Mouse (Mus musculus) limb, embryonic 15.5 days (tissue): ENCODE data around the gene Ydjc. TPM values are rescaled to one million over a fixed set of nuclear protein-coding genes. Genes with fewer than 3 reads are reported as not detected.

Experiments used
- ATAC-seq: fragments of 200-750 bp; cut with Nextera tagmentation; 2 replicates; pipeline ENCODE4 v1.8.0; 2017; ENCODE audit warnings: low read depth, moderate TSS enrichment; ENCODE audit not compliant: insufficient number of reproducible peaks, low FRiP score, low TSS enrichment
- H3K27ac ChIP-seq: fragments of 300-500 bp; sonication (generic); 2 replicates; pipeline ENCODE4 v1.5.1; 2015; ENCODE audit warnings: moderate library complexity, mild to moderate bottlenecking, inconsistent platforms
- H3K27me3 ChIP-seq: fragments of 300-500 bp; sonication (generic); 2 replicates; pipeline ENCODE4 v1.6.1; 2015; ENCODE audit warnings: inconsistent platforms
- H3K36me3 ChIP-seq: fragments of 300-500 bp; sonication (generic); 2 replicates; pipeline ENCODE4 v1.6.1; 2015; ENCODE audit warnings: inconsistent platforms
- H3K4me1 ChIP-seq: fragments of 300-500 bp; sonication (generic); 2 replicates; pipeline ENCODE4 v1.6.1; 2015; ENCODE audit warnings: inconsistent platforms
- H3K4me2 ChIP-seq: fragments of 300-500 bp; sonication (generic); 2 replicates; pipeline ENCODE4 v1.6.1; 2015; ENCODE audit warnings: mild to moderate bottlenecking, inconsistent platforms
- H3K4me3 ChIP-seq: fragments of 300-500 bp; sonication (generic); 2 replicates; pipeline ENCODE4 v1.5.1; 2015; ENCODE audit warnings: mild to moderate bottlenecking, inconsistent platforms
- H3K9ac ChIP-seq: fragments of 300-500 bp; sonication (generic); 2 replicates; pipeline ENCODE4 v1.6.1; 2015; ENCODE audit warnings: inconsistent platforms
- H3K9me3 ChIP-seq: fragments of 300-500 bp; sonication (generic); 2 replicates; pipeline ENCODE4 v1.6.1; 2016; ENCODE audit warnings: inconsistent platforms
- WGBS: fragments of 180-500 bp; shearing (Covaris S2); methylation state at CpG from one replicate; pipeline ENCODE4 v1.1.7; 2015; 5-methylcytosine and 5-hydroxymethylcytosine counted together
- polyA plus RNA-seq: library from polyadenylated mRNA; unstranded; fragments of >200 nt; fragmentation: Nextera tagmentation; extraction: Ambion mirVana; gene quantifications from 2 replicates; pipeline ENCODE4 v1.2.1, GENCODE M21; 2015

The Ydjc gene
- 14.0 and 14.3 TPM in 2 replicates for polyA plus RNA-seq

- Histone ChIP-seq H3K4me2 (no peak within 1 kb of the TSS), H3K36me3 (no peaks in the 10 kb centered on the region), H3K4me3 (no peak within 1 kb of the TSS), H3K9ac (no peak within 1 kb of the TSS), H3K27me3 (peaks cover 9% of the 10 kb centered on the region), H3K27ac (no peak within 1 kb of the TSS), H3K4me1 (peaks cover 16% of the 10 kb centered on the region), H3K9me3 (no peaks in the 10 kb centered on the region)
- no peak for ATAC-seq
- 21% methylated on average over 7 of the region's 7 CpGs for WGBS
Observed at GRCm38 (mm10) chr16:17144339-17144738, at the start of gene Ydjc. Ydjc (plus strand) TSS chr16:17144621.

GRCm38 (mm10) chr16:17096938-17097337 lies 47.5 kb upstream of the Ydjc start:
- Histone ChIP-seq H3K4me1 (no peaks in the 10 kb centered on the region), H3K4me2 (no peak overlapping the region), H3K27ac (no peak overlapping the region), H3K27me3 (no peaks in the 10 kb centered on the region), H3K9me3 (no peaks in the 10 kb centered on the region), H3K36me3 (peaks cover 93% of the 10 kb centered on the region), H3K4me3 (no peak overlapping the region), H3K9ac (no peak overlapping the region)
- ATAC-seq, result no peak
- 96% methylated on average over 3 of the region's 3 CpGs for WGBS

GRCm38 (mm10) chr16:17102630-17103220 lies 41.7 kb upstream of the Ydjc start:
- no peak overlapping the region for H3K4me3 ChIP-seq
- H3K9ac ChIP-seq, result no peak overlapping the region
- no peaks in the 10 kb centered on the region for H3K9me3 ChIP-seq
- H3K4me1 ChIP-seq, result peaks cover 8% of the 10 kb centered on the region; the same call in 1 of the 2 replicates
- ATAC-seq, result no peak; the same call in 1 of the 2 replicates
- 0 out of 2 replicates have a peak overlapping the region, but pooled peaks have one; percentile 19 for H3K27ac ChIP-seq
- peaks cover 80% of the 10 kb centered on the region for H3K36me3 ChIP-seq
- H3K4me2 ChIP-seq, result no peak overlapping the region
- WGBS, result 55% methylated on average over 7 of the region's 7 CpGs
- no peaks in the 10 kb centered on the region for H3K27me3 ChIP-seq

DNA sequence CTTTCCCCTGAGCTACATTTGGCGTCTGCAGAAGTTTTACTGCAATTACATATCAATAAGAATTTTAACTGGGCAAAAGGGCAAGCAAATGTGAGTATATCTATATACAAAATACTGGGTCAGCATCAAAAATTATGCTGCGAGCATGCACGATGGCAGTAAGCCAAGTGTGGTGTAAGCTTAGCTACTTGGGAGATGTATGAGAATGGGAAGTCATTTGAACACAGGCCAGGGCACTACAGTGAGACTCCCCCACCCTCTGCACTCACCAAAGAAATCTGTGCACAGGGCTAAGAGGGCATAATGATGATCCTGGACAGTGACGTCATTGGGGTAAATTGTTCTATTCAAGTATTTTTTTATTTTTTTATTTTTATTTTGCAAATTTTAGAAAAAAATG lies 39.8 kb upstream of the Ydjc start:
- no peak for ATAC-seq
- no peak overlapping the region for H3K4me2 ChIP-seq
- H3K36me3 ChIP-seq, result peaks cover 76% of the 10 kb centered on the region
- H3K4me3 ChIP-seq, result no peak overlapping the region
- H3K27me3 ChIP-seq, result no peaks in the 10 kb centered on the region
- no peak overlapping the region for H3K9ac ChIP-seq
- no peak overlapping the region for H3K27ac ChIP-seq
- 74% methylated on average over 4 of the region's 4 CpGs for WGBS
- H3K9me3 ChIP-seq, result no peaks in the 10 kb centered on the region
- H3K4me1 ChIP-seq, result peaks cover 11% of the 10 kb centered on the region

DNA sequence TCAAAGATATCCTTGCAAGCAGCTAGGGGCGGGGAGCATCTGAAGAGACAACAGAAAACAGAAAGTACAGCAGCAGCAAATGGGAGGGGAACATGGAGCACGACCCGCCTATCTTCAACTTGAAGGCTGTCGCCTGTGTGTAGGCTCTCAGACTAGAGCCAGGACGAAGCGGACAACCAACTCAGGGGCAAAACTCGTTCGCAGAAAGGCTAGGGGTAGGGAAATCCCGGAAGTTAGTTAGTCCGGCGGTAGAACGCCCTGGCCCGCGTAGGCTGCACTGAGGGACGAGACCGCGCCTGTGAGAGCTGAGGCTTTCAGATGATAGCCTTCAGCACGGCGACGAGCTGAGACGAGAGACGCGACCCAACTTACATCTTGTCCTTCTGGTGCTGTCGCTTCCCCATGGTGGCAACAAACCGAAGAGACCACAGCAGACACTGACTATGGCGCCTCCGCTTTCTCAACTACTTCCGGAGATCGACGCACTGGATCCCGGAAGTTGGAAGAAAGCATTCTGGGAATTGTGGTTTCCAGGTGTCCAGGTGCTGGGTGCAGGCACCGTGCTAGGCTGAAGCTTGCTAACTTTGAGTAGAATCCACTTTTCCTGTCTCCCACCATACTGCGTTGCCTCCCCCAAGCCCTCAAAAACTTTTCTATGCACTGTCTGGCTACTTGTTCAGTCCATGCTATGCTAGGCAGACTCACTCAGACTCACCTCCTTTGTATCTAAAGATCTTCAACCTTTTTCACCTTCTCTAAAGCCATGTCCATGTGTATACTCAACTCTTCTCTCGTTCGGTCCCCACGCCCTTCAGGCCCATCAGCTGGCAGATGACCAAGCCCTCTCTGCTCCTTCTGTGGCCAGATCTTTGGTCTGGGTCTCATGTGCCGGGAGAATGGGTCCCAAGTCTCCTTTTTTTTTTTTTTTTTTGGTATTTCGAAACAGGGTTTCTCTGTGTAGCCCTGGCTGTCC lies 33.4 kb upstream of the Ydjc start, which contains the start of gene Ppil2:
TSS of gene Ppil2 (minus strand) at position 487 of the 973 bp plus-strand sequence.
- peaks cover 31% of the 10 kb centered on the region for H3K36me3 ChIP-seq
- no peaks in the 10 kb centered on the region for H3K9me3 ChIP-seq
- WGBS, result 10% methylated on average over 38 of the region's 38 CpGs
- peak; percentile 68; the same call in 1 of the 2 replicates for ATAC-seq
- peak within 1 kb of the TSS; percentile 72 for H3K9ac ChIP-seq
- peaks cover 18% of the 10 kb centered on the region for H3K4me1 ChIP-seq
- peak within 1 kb of the TSS; percentile 51 for H3K4me2 ChIP-seq
- no peaks in the 10 kb centered on the region for H3K27me3 ChIP-seq
- peak within 1 kb of the TSS; percentile 52 for H3K27ac ChIP-seq
- H3K4me3 ChIP-seq, result peak within 1 kb of the TSS; percentile 82

DNA sequence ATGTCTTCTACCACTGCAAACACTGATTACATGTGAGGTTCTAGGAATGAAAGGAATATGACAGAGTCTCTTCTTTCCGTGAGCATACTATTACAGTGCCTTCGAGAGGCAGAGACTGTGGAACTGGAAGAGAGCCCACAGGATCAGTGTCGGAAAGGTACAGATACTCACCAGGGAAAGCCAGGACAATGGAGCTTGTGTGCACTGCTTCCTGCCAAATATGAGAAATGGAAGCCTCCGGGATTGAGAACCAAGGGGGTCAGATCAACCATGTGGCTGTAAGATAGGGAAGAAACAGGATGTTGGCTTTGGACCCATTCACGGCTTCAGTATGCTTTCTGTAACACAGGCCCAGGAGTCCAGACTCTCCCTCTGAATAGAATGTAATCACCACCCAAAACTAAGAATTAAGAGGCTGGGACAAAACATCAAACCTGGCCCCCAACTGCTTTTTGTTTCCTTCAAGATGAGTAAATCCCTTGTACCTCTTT lies 27.1 kb upstream of the Ydjc start:
- Histone ChIP-seq H3K4me1 (no peaks in the 10 kb centered on the region), H3K9me3 (no peaks in the 10 kb centered on the region), H3K36me3 (peaks cover 20% of the 10 kb centered on the region), H3K27me3 (no peaks in the 10 kb centered on the region), H3K9ac (no peak overlapping the region), H3K27ac (no peak overlapping the region), H3K4me2 (no peak overlapping the region), H3K4me3 (no peak overlapping the region)
- WGBS, result 84% methylated on average over 5 of the region's 5 CpGs
- no peak for ATAC-seq

- no peak overlapping the region for H3K4me3 ChIP-seq
- H3K9ac ChIP-seq, result no peak overlapping the region
- ATAC-seq, result no peak
- WGBS, result 77% methylated on average over 14 of the region's 14 CpGs
- H3K27ac ChIP-seq, result no peak overlapping the region
- no peaks in the 10 kb centered on the region for H3K9me3 ChIP-seq
- peaks cover 9% of the 10 kb centered on the region for H3K36me3 ChIP-seq
- no peak overlapping the region for H3K4me2 ChIP-seq
- H3K27me3 ChIP-seq, result no peaks in the 10 kb centered on the region
- peaks cover 23% of the 10 kb centered on the region for H3K4me1 ChIP-seq
Observed at GRCm38 (mm10) chr16:17121569-17121968, 22.9 kb upstream of the Ydjc start.

- Histone ChIP-seq H3K9me3 (no peaks in the 10 kb centered on the region), H3K4me1 (peaks cover 23% of the 10 kb centered on the region), H3K4me3 (peak overlapping the region; percentile 46), H3K27ac (peak overlapping the region; percentile 43; the same call in 1 of the 2 replicates), H3K36me3 (peaks cover 9% of the 10 kb centered on the region), H3K27me3 (no peaks in the 10 kb centered on the region), H3K4me2 (peak overlapping the region; percentile 75), H3K9ac (peak overlapping the region; percentile 33)
- 0 out of 2 replicates have a peak, but pooled peaks have one; percentile 49 for ATAC-seq
- WGBS, result 3% methylated on average over 22 of the region's 22 CpGs
Observed at GRCm38 (mm10) chr16:17124119-17124870, 20.1 kb upstream of the Ydjc start.

GRCm38 (mm10) chr16:17124871-17125520 lies 19.4 kb upstream of the Ydjc start, which contains the start of gene 2610318N02Rik:
2610318N02Rik (minus strand) TSS chr16:17125167.
- peak within 1 kb of the TSS; percentile 75 for H3K4me2 ChIP-seq
- no peaks in the 10 kb centered on the region for H3K9me3 ChIP-seq
- ATAC-seq, result peak; percentile 71; the same call in 1 of the 2 replicates
- H3K27me3 ChIP-seq, result no peaks in the 10 kb centered on the region
- H3K9ac ChIP-seq, result peak within 1 kb of the TSS; percentile 33
- peak within 1 kb of the TSS; percentile 46 for H3K4me3 ChIP-seq
- peak within 1 kb of the TSS; percentile 43; the same call in 1 of the 2 replicates for H3K27ac ChIP-seq
- under 1% methylated on average over 25 of the region's 25 CpGs for WGBS
- peaks cover 8% of the 10 kb centered on the region for H3K36me3 ChIP-seq
- H3K4me1 ChIP-seq, result peaks cover 23% of the 10 kb centered on the region

- Histone ChIP-seq H3K4me1 (peaks cover 30% of the 10 kb centered on the region), H3K27ac (no peak overlapping the region), H3K9ac (no peak overlapping the region), H3K9me3 (no peaks in the 10 kb centered on the region), H3K36me3 (no peaks in the 10 kb centered on the region; the same call in none of the 2 replicates), H3K4me3 (no peak overlapping the region), H3K4me2 (no peak overlapping the region), H3K27me3 (no peaks in the 10 kb centered on the region)
- ATAC-seq, result no peak
- WGBS, result 92% methylated on average over 1 of the region's 1 CpGs
Observed at GRCm38 (mm10) chr16:17127292-17127691, 17.1 kb upstream of the Ydjc start.
